Mouse (Mus musculus) embryonic facial prominence, embryonic 11.5 days (tissue): ENCODE measurements at regions not wholly inside any gene's neighbourhood (a gene's known extent, or its start where the extent isn't known, plus 50 kb on each side); places are given as distances from the start of the nearest gene placed in this dataset.

Source experiments
- ATAC-seq: fragments of 200-750 bp; cut with Nextera tagmentation; replicated peaks from 2 replicates; pipeline ENCODE4 v1.8.0; 2017; ENCODE audit warnings: low read depth; ENCODE audit not compliant: insufficient number of reproducible peaks, low FRiP score, low TSS enrichment
- DNase-seq: peaks from one replicate; pipeline ENCODE4 v3.0.0-alpha.2; 2015; ENCODE audit warnings: low spot score
- H3K27ac ChIP-seq: fragments of 300-500 bp; sonication (generic); replicated peaks from 2 replicates; pipeline ENCODE4 v1.5.1; 2014; ENCODE audit warnings: mild to moderate bottlenecking, low read depth, low read length, control low read depth
- H3K27me3 ChIP-seq: fragments of 300-500 bp; sonication (generic); 2 replicates; pipeline ENCODE4 v1.6.1; 2014; ENCODE audit warnings: mild to moderate bottlenecking, low read length, moderate library complexity, mixed read lengths; ENCODE audit not compliant: control insufficient read depth, insufficient read depth
- H3K36me3 ChIP-seq: fragments of 300-500 bp; sonication (generic); replicated peaks from 2 replicates; pipeline ENCODE4 v1.6.1; 2014; ENCODE audit warnings: low read depth, mild to moderate bottlenecking, low read length, moderate library complexity, mixed read lengths; ENCODE audit not compliant: control insufficient read depth, insufficient read depth
- H3K4me1 ChIP-seq: fragments of 300-500 bp; sonication (generic); 2 replicates; pipeline ENCODE4 v1.6.1; 2014; ENCODE audit warnings: low read length, mixed read lengths; ENCODE audit not compliant: control insufficient read depth, insufficient read depth
- H3K4me2 ChIP-seq: fragments of 300-500 bp; sonication (generic); 2 replicates; pipeline ENCODE4 v1.6.1; 2014; ENCODE audit warnings: low read depth, mild to moderate bottlenecking, control low read depth, low read length, moderate library complexity
- H3K4me3 ChIP-seq: fragments of 300-500 bp; sonication (generic); 2 replicates; pipeline ENCODE4 v1.5.1; 2014; ENCODE audit warnings: low read depth, low read length, control low read depth
- H3K9ac ChIP-seq: fragments of 300-500 bp; sonication (generic); replicated peaks from 2 replicates; pipeline ENCODE4 v1.6.1; 2014; ENCODE audit warnings: mild to moderate bottlenecking, control low read depth, low read length
- H3K9me3 ChIP-seq: fragments of 300-500 bp; sonication (generic); replicated peaks from 2 replicates; pipeline ENCODE4 v1.6.1; 2016; ENCODE audit warnings: mild to moderate bottlenecking, low read length, inconsistent platforms, mixed read lengths; ENCODE audit not compliant: control insufficient read depth
- WGBS: fragments of 180-500 bp; shearing (Covaris S2); extraction: QIAGEN DNeasy Blood & Tissue Kit; methylation state at CpG from one replicate; pipeline ENCODE4 v1.1.7; 2014; 5-methylcytosine and 5-hydroxymethylcytosine counted together

- no peaks in the 10 kb centered on the region for H3K36me3 ChIP-seq
- 95% methylated on average over 3 of the region's 3 CpGs for WGBS
- no peak overlapping the region for H3K9ac ChIP-seq
- H3K4me2 ChIP-seq, result no peak overlapping the region
- H3K4me1 ChIP-seq, result no peaks in the 10 kb centered on the region
- H3K9me3 ChIP-seq, result no peaks in the 10 kb centered on the region
- no peak overlapping the region for H3K27ac ChIP-seq
- no peaks in the 10 kb centered on the region for H3K27me3 ChIP-seq
- no peak overlapping the region for H3K4me3 ChIP-seq
- no peak for DNase-seq
- no peak for ATAC-seq
Observed at GRCm38 (mm10) chr2:106522961-106523360, 170.1 kb upstream of the Mpped2 start.

DNA sequence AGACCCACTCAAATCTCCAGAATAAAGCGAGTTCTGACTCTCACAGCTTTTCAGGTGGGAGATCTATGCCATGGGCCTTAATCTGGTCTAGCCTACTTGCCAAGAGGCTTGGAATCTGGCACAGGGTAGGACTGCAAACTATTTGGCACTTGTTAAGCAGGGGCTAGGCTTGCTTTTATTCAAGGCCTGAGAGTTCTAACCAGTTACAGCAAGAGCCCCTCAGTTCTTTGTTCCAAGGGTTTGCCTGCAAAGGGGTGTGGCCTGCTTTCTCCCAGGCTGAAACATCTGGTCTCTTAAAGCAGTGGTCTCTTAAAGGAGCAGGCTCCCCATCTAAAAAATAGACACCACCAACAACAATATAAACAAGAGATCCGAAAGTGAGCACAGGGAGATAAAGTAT lies 166.1 kb upstream of the Mpped2 start:
- ATAC-seq, result peak; percentile 71; the same call in 1 of the 2 replicates
- 64% methylated on average over 2 of the region's 2 CpGs for WGBS
- Histone ChIP-seq H3K4me3 (no peak overlapping the region), H3K4me2 (no peak overlapping the region), H3K36me3 (no peaks in the 10 kb centered on the region), H3K27me3 (no peaks in the 10 kb centered on the region), H3K27ac (no peak overlapping the region), H3K4me1 (no peaks in the 10 kb centered on the region), H3K9ac (0 out of 2 replicates have a peak overlapping the region, but pooled peaks have one; percentile 26), H3K9me3 (no peaks in the 10 kb centered on the region)
- DNase-seq, result peak; percentile 78

- H3K27ac ChIP-seq, result no peak overlapping the region
- H3K4me3 ChIP-seq, result no peak overlapping the region
- no peaks in the 10 kb centered on the region for H3K36me3 ChIP-seq
- no peaks in the 10 kb centered on the region for H3K4me1 ChIP-seq
- no peak overlapping the region for H3K9ac ChIP-seq
- H3K4me2 ChIP-seq, result no peak overlapping the region
- 47% methylated on average over 5 of the region's 5 CpGs for WGBS
- H3K27me3 ChIP-seq, result no peaks in the 10 kb centered on the region
- no peaks in the 10 kb centered on the region for H3K9me3 ChIP-seq
- ATAC-seq (no peak), DNase-seq (no peak)
Observed at GRCm38 (mm10) chr2:106529247-106529646, 163.8 kb upstream of the Mpped2 start.

DNA sequence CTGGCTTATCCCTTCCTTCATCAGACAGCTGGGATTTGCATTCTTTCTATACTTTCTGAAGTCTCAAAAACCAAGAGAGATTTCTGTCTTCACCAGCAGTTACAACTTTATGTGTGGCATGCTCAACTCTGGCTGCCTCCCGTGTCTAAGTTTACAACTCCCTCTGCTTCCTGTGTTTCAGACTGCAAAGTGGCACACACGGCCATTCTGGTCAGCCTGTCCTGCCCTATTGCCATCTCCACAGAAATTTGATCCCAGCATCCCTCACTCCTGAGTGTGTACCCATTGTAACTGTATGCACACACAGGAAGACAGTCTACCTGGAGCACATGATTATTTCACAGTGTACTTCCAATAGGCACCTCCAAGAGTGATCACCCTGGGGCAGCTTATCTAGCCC lies 163.3 kb upstream of the Mpped2 start:
- H3K27ac ChIP-seq, result no peak overlapping the region
- H3K4me1 ChIP-seq, result no peaks in the 10 kb centered on the region
- H3K9me3 ChIP-seq, result no peaks in the 10 kb centered on the region
- WGBS, result 49% methylated on average over 2 of the region's 2 CpGs
- no peak for DNase-seq
- H3K27me3 ChIP-seq, result no peaks in the 10 kb centered on the region
- no peak overlapping the region for H3K4me2 ChIP-seq
- H3K9ac ChIP-seq, result no peak overlapping the region
- ATAC-seq, result no peak
- no peak overlapping the region for H3K4me3 ChIP-seq
- no peaks in the 10 kb centered on the region for H3K36me3 ChIP-seq

- H3K27me3 ChIP-seq, result no peaks in the 10 kb centered on the region
- no peak overlapping the region for H3K27ac ChIP-seq
- no peak overlapping the region for H3K9ac ChIP-seq
- WGBS, result 83% methylated on average over 4 of the region's 4 CpGs
- no peak overlapping the region for H3K4me2 ChIP-seq
- no peaks in the 10 kb centered on the region for H3K36me3 ChIP-seq
- ATAC-seq, result no peak
- H3K4me1 ChIP-seq, result no peaks in the 10 kb centered on the region
- no peak for DNase-seq
- H3K9me3 ChIP-seq, result no peaks in the 10 kb centered on the region
- H3K4me3 ChIP-seq, result no peak overlapping the region
Observed at GRCm38 (mm10) chr2:106538329-106538728, 154.7 kb upstream of the Mpped2 start.

- ATAC-seq (no peak), DNase-seq (no peak)
- Histone ChIP-seq H3K27ac (no peak overlapping the region), H3K4me2 (no peak overlapping the region), H3K4me1 (no peaks in the 10 kb centered on the region), H3K9ac (no peak overlapping the region), H3K27me3 (no peaks in the 10 kb centered on the region), H3K4me3 (no peak overlapping the region), H3K36me3 (no peaks in the 10 kb centered on the region), H3K9me3 (no peaks in the 10 kb centered on the region)
- WGBS, result 95% methylated on average over 5 of the region's 5 CpGs
Observed at GRCm38 (mm10) chr2:106540176-106540575, 152.9 kb upstream of the Mpped2 start.

DNA sequence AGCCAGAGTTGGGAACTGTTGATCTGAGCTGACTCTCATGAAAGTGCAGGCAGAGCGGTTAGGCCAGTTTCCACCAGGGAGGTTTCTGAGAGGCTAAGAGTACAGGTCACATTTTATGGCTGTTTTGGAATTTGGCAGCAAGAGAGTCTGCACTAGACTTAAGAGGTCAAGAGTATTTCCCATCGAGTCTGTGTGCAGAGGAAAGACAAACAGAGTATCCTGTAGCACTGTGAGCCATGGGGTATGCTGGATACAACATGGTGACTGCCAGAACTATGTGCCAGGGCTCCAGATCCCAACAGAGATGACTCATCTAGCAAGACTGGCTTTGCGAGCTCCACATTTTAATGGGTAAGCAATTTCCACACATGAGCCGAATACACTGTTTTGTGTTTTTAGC lies 146.0 kb upstream of the Mpped2 start:
- ATAC-seq (no peak), DNase-seq (no peak)
- Histone ChIP-seq H3K36me3 (no peaks in the 10 kb centered on the region), H3K4me2 (no peak overlapping the region), H3K27ac (no peak overlapping the region), H3K4me3 (no peak overlapping the region), H3K9ac (no peak overlapping the region), H3K4me1 (no peaks in the 10 kb centered on the region), H3K9me3 (no peaks in the 10 kb centered on the region), H3K27me3 (no peaks in the 10 kb centered on the region)
- WGBS, result 78% methylated on average over 4 of the region's 4 CpGs

DNA sequence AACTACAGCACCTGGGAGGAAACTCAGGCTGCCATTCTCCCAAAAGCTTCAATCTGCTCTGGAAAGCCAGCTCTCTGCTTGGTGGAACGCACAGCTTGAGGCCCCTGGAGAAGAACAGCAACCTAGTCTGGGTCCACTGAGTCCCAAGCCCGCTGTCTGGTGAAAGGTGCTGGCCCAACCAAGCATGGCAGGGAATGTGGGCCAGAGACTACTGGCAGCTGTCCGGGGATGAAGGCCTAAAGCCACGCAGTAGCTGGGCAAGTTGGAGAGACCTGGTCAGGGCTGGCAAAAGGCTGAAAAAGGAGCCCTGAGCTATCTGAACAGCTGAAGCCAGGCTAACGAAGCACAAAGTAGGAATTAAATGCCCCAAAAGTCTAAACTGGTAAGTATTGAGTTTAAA lies 139.4 kb upstream of the Mpped2 start:
- H3K9ac ChIP-seq, result no peak overlapping the region
- WGBS, result 79% methylated on average over 5 of the region's 5 CpGs
- H3K4me2 ChIP-seq, result no peak overlapping the region
- no peaks in the 10 kb centered on the region for H3K9me3 ChIP-seq
- H3K4me1 ChIP-seq, result no peaks in the 10 kb centered on the region
- no peaks in the 10 kb centered on the region for H3K27me3 ChIP-seq
- H3K4me3 ChIP-seq, result no peak overlapping the region
- H3K36me3 ChIP-seq, result no peaks in the 10 kb centered on the region
- no peak for ATAC-seq
- no peak overlapping the region for H3K27ac ChIP-seq
- DNase-seq, result no peak
